Mouse (Mus musculus) heart, embryonic 14.5 days (tissue): Measurements from ENCODE around the gene Vps8. TPM values are rescaled to one million over a fixed set of nuclear protein-coding genes. Genes with fewer than 3 reads are reported as not detected.

Experiments used
- ATAC-seq: fragments of 200-750 bp; cut with Nextera tagmentation; 2 replicates; pipeline ENCODE4 v1.8.0; 2017; ENCODE audit warnings: low read depth, moderate TSS enrichment; ENCODE audit not compliant: insufficient number of reproducible peaks, insufficient read depth, low FRiP score
- H3K27ac ChIP-seq, 2 experiments: fragments of 200-500 bp in 1 of 2; fragments of 300-500 bp in 1 of 2; sonication (generic) in 1 of 2; replicated peaks in 1 of 2; 2 replicates each; pipeline ENCODE4 v1.5.1; 2012 to 2014; ENCODE audit warnings: low read depth in 2 of 2, low read length in 2 of 2, control low read depth in 1 of 2, mild to moderate bottlenecking in 1 of 2, mixed read lengths in 1 of 2; ENCODE audit not compliant: control insufficient read depth in 1 of 2, insufficient read depth in 1 of 2
- H3K27me3 ChIP-seq: fragments of 300-500 bp; sonication (generic); 2 replicates; pipeline ENCODE4 v1.6.1; 2014; ENCODE audit warnings: mild to moderate bottlenecking, low read length, control low read depth; ENCODE audit not compliant: control insufficient read depth, insufficient read depth
- H3K36me3 ChIP-seq: fragments of 300-500 bp; sonication (generic); 2 replicates; pipeline ENCODE4 v1.6.1; 2014; ENCODE audit warnings: mild to moderate bottlenecking, control low read depth, low read length, mixed read lengths; ENCODE audit not compliant: control insufficient read depth, insufficient read depth
- H3K4me1 ChIP-seq, 2 experiments: fragments of 200-500 bp in 1 of 2; fragments of 300-500 bp in 1 of 2; sonication (generic) in 1 of 2; 2 replicates each; pipeline ENCODE4 v1.6.1; 2012 to 2014; ENCODE audit warnings: low read length in 2 of 2, control low read depth in 1 of 2, mixed read lengths in 1 of 2; ENCODE audit not compliant: control insufficient read depth in 2 of 2, insufficient read depth in 2 of 2
- H3K4me2 ChIP-seq: fragments of 300-500 bp; sonication (generic); 2 replicates; pipeline ENCODE4 v1.6.1; 2014; ENCODE audit warnings: mild to moderate bottlenecking, low read length
- H3K4me3 ChIP-seq, 2 experiments: fragments of 200-500 bp in 1 of 2; fragments of 300-500 bp in 1 of 2; sonication (generic) in 1 of 2; 2 replicates each; pipeline ENCODE4 v1.5.1; 2012 to 2014; ENCODE audit warnings: low read length in 2 of 2, mild to moderate bottlenecking in 2 of 2, control low read depth in 1 of 2, low read depth in 1 of 2, moderate library complexity in 1 of 2; ENCODE audit not compliant: control insufficient read depth in 1 of 2, insufficient read depth in 1 of 2
- H3K9ac ChIP-seq: fragments of 300-500 bp; sonication (generic); 2 replicates; pipeline ENCODE4 v1.6.1; 2014; ENCODE audit warnings: mild to moderate bottlenecking, low read length
- H3K9me3 ChIP-seq: fragments of 300-500 bp; sonication (generic); 2 replicates; pipeline ENCODE4 v1.6.1; 2016; ENCODE audit warnings: low read length, control low read depth; ENCODE audit not compliant: control insufficient read depth
- WGBS: fragments of 180-500 bp; shearing (Covaris S2); extraction: QIAGEN DNeasy Blood & Tissue Kit; methylation state at CpG from one replicate; pipeline ENCODE4 v1.1.7; 2014; 5-methylcytosine and 5-hydroxymethylcytosine counted together
- polyA plus RNA-seq: library from polyadenylated mRNA; unstranded; fragments of >200 nt; fragmentation: Nextera tagmentation; extraction: Ambion mirVana; gene quantifications from 2 replicates; pipeline ENCODE4 v1.2.1, GENCODE M21; 2014

Vps8 gene
- polyA plus RNA-seq, 1 experiment from 2014 or later, result 27.7 TPM

GRCm38 (mm10) chr16:21689141-21689540 is 266.2 kb downstream of the Vps8 start:
- no peaks in the 10 kb centered on the region for H3K27me3 ChIP-seq
- H3K36me3 ChIP-seq, result no peaks in the 10 kb centered on the region
- 75% methylated on average over 5 of the region's 5 CpGs for WGBS
- H3K9me3 ChIP-seq, result no peaks in the 10 kb centered on the region
- no peak overlapping the region for H3K4me3 ChIP-seq
- no peak for ATAC-seq
- H3K27ac ChIP-seq, result 0 out of 4 replicates have a peak overlapping the region, but pooled peaks of 1 of the 2 experiments have one; percentile 20
- no peak overlapping the region for H3K4me2 ChIP-seq
- H3K9ac ChIP-seq, result no peak overlapping the region
- peaks cover 21 to 46% of the 10 kb centered on the region in 2 experiments for H3K4me1 ChIP-seq

- H3K36me3 ChIP-seq, result no peaks in the 10 kb centered on the region
- H3K9me3 ChIP-seq, result no peaks in the 10 kb centered on the region
- 38% methylated on average over 5 of the region's 5 CpGs for WGBS
- no peak for ATAC-seq
- peaks cover 21 to 46% of the 10 kb centered on the region in 2 experiments for H3K4me1 ChIP-seq
- H3K27me3 ChIP-seq, result no peaks in the 10 kb centered on the region
- H3K9ac ChIP-seq, result 0 out of 2 replicates have a peak overlapping the region, but pooled peaks have one; percentile 4
- H3K27ac ChIP-seq, result peak overlapping the region in 1 of 2 experiments; percentile 46; a peak in 2 of 4 replicates
- no peak overlapping the region for H3K4me3 ChIP-seq
- 0 out of 2 replicates have a peak overlapping the region, but pooled peaks have one; percentile 3 for H3K4me2 ChIP-seq
These were observed 267.4 kb downstream of the Vps8 start for GRCm38 (mm10) chr16:21690216-21690755.

GRCm38 (mm10) chr16:21693981-21694462 is 271.1 kb downstream of the Vps8 start:
- peaks cover 17 to 31% of the 10 kb centered on the region in 2 experiments for H3K4me1 ChIP-seq
- no peaks in the 10 kb centered on the region for H3K36me3 ChIP-seq
- H3K4me3 ChIP-seq, result peak overlapping the region; percentile 83 to 86
- no peaks in the 10 kb centered on the region for H3K9me3 ChIP-seq
- H3K9ac ChIP-seq, result peak overlapping the region; percentile 92
- no peaks in the 10 kb centered on the region for H3K27me3 ChIP-seq
- peak; percentile 73 for ATAC-seq
- peak overlapping the region; percentile 92 to 94 for H3K27ac ChIP-seq
- peak overlapping the region; percentile 99 for H3K4me2 ChIP-seq
- WGBS, result under 1% methylated on average over 45 of the region's 45 CpGs

Other genes with a start within 250 kb of the Vps8 start
- 10.9 and 13.6 TPM in 2 replicates for gene Ephb3, start 218.4 kb upstream of the Vps8 start, polyA plus RNA-seq